Mouse (Mus musculus): ENCODE results near the gene Gm21541. TPM values are rescaled to one million over a fixed set of nuclear protein-coding genes. Genes with fewer than 3 reads are reported as not detected.
"Not testable (repeated sequence)": the region's sequence is repeated elsewhere in the genome, so short reads cannot be mapped to it uniquely, and the experiment has no call there.

The Gm21541 gene
- not detected in 2 replicates for polyA plus RNA-seq (2014; fragmentation: Nextera tagmentation; extraction: Ambion mirVana)

GRCm38 (mm10) chr4:41903310-41903709 lies at the start of gene Gm21541:
TSS of gene Gm21541 (plus strand) at chr4:41903610.
- H3K9ac ChIP-seq (ENCODE audit: low read length); H3K36me3 ChIP-seq (ENCODE audit: control insufficient read depth, insufficient read depth, low read length); H3K4me1 ChIP-seq (replicated peaks; ENCODE audit: control insufficient read depth, insufficient read depth, low read length); H3K4me3 ChIP-seq (ENCODE audit: low read depth, low read length); H3K27ac ChIP-seq (ENCODE audit: low read depth, low read length); ATAC-seq (replicated peaks; ENCODE audit: low FRiP score); H3K4me2 ChIP-seq (ENCODE audit: low read depth, low read length, severe bottlenecking); H3K27me3 ChIP-seq (ENCODE audit: control insufficient read depth, insufficient read depth, low read length); H3K9me3 ChIP-seq (ENCODE audit: control insufficient read depth, low read length); DNase-seq (ENCODE audit: low spot score): not testable (repeated sequence)
- WGBS = no CpG with 5 or more reads among the region's 5 CpGs

GRCm38 (mm10) chr4:41941272-41941671 lies 37.9 kb downstream of the Gm21541 start, which contains the start of gene Gm20878:
TSS of gene Gm20878 (plus strand) at chr4:41941572.
- not testable (repeated sequence) for H3K36me3 ChIP-seq (ENCODE audit: control insufficient read depth, insufficient read depth, low read length); ATAC-seq (replicated peaks; ENCODE audit: low FRiP score); H3K4me3 ChIP-seq (ENCODE audit: low read depth, low read length); H3K27ac ChIP-seq (ENCODE audit: low read depth, low read length); H3K27me3 ChIP-seq (ENCODE audit: control insufficient read depth, insufficient read depth, low read length); H3K4me2 ChIP-seq (ENCODE audit: low read depth, low read length, severe bottlenecking); H3K9ac ChIP-seq (ENCODE audit: low read length); H3K4me1 ChIP-seq (replicated peaks; ENCODE audit: control insufficient read depth, insufficient read depth, low read length); DNase-seq (ENCODE audit: low spot score); H3K9me3 ChIP-seq (ENCODE audit: control insufficient read depth, low read length)
- no CpG with 5 or more reads among the region's 8 CpGs for WGBS

Other genes with a start within 250 kb of the Gm21541 start
- 35.2 and 37.1 TPM in 2 replicates for gene Cntfr, start 206.5 kb upstream of the Gm21541 start, polyA plus RNA-seq (2014; fragmentation: Nextera tagmentation; extraction: Ambion mirVana)
- gene Il11ra1, start 203.6 kb upstream of the Gm21541 start, polyA plus RNA-seq (2014; fragmentation: Nextera tagmentation; extraction: Ambion mirVana) = 65.0 and 66.9 TPM in 2 replicates
- 92.0 and 92.5 TPM in 2 replicates for gene Rpp25l, start 190.1 kb upstream of the Gm21541 start, polyA plus RNA-seq (2014; fragmentation: Nextera tagmentation; extraction: Ambion mirVana)
- 135 and 142 TPM in 2 replicates for gene Dctn3, start 180.4 kb upstream of the Gm21541 start, polyA plus RNA-seq (2014; fragmentation: Nextera tagmentation; extraction: Ambion mirVana)
- 0.59 and 0.80 TPM in 2 replicates for gene Arid3c, start 172.5 kb upstream of the Gm21541 start, polyA plus RNA-seq (2014; fragmentation: Nextera tagmentation; extraction: Ambion mirVana)
- 18.4 and 21.4 TPM in 2 replicates for gene Galt, start 148.4 kb upstream of the Gm21541 start, polyA plus RNA-seq (2014; fragmentation: Nextera tagmentation; extraction: Ambion mirVana)
- 75.9 and 84.1 TPM in 2 replicates for gene Sigmar1, start 147.5 kb upstream of the Gm21541 start, polyA plus RNA-seq (2014; fragmentation: Nextera tagmentation; extraction: Ambion mirVana)
- gene Ccl27a, start 129.4 kb upstream of the Gm21541 start, polyA plus RNA-seq (2014; fragmentation: Nextera tagmentation; extraction: Ambion mirVana) = 67.6 and 74.3 TPM in 2 replicates
- gene Gm20878, start 38.0 kb downstream of the Gm21541 start, polyA plus RNA-seq (2014; fragmentation: Nextera tagmentation; extraction: Ambion mirVana) = 2.7 and 3.9 TPM in 2 replicates
- gene Fam205a4, start 62.4 kb downstream of the Gm21541 start, polyA plus RNA-seq (2014; fragmentation: Nextera tagmentation; extraction: Ambion mirVana) = not detected in 2 replicates
- not detected in 2 replicates for gene Gm21093, start 131.1 kb downstream of the Gm21541 start, polyA plus RNA-seq (2014; fragmentation: Nextera tagmentation; extraction: Ambion mirVana)
- gene Gm3893, start 187.6 kb downstream of the Gm21541 start, polyA plus RNA-seq (2014; fragmentation: Nextera tagmentation; extraction: Ambion mirVana) = not detected in 2 replicates
- gene Gm13304, start 211.2 kb downstream of the Gm21541 start, polyA plus RNA-seq (2014; fragmentation: Nextera tagmentation; extraction: Ambion mirVana) = not detected in 2 replicates
- not detected in 2 replicates for gene Gm13306, start 249.8 kb downstream of the Gm21541 start, polyA plus RNA-seq (2014; fragmentation: Nextera tagmentation; extraction: Ambion mirVana)

All from forebrain, embryonic 11.5 days (tissue).